Mouse (Mus musculus): ENCODE results near the gene Camta1. TPM values are rescaled to one million over a fixed set of nuclear protein-coding genes. Genes with fewer than 3 reads are reported as not detected.
"Not testable (repeated sequence)": the region's sequence is repeated elsewhere in the genome, so short reads cannot be mapped to it uniquely, and the experiment has no call there.

Camta1 gene
- total RNA-seq, 2 experiments from 2014 or later, result 152 to 172 TPM

GRCm38 (mm10) chr4:150921206-150921605 is 940.5 kb downstream of the Camta1 start:
- no peak for DNase-seq

DNA sequence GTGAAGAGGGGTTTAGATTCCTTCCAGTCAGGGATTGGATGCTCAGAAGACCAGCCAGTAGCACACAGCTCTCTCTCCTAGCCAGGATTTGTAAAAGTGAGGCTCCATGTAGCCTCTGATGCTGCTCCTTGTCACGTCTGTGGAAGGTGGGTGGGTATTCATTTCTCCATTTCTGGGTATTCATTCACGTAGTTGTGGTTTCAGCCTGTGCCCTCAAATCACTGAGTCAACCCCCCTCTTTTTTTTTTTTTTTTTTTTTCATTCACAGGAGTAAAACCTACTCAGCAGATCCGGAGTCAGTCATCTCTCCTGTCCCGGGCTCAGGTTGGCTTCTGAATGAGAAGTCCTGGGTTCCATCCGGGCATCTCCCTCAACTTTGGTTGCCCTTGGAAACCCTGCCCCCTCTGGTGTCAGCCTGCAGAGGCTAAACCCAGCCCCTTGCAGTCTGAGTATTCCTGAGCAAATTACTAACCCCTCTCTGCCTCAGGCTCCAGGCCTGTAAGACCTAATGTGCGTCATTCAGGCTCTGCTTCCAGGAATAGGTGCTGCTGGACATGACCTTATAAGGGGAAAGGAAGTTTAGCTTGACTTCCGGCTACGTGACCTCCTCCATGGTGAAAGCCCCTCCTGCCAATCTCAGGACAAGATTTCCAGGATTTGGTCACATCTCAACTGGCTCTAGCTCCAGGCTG is 944.2 kb downstream of the Camta1 start:
- no peak for DNase-seq

- no peak for DNase-seq
Observed at GRCm38 (mm10) chr4:150915181-150915906, 946.3 kb downstream of the Camta1 start.

GRCm38 (mm10) chr4:150914290-150914733 is 947.4 kb downstream of the Camta1 start, which contains the start of the genes Park7 and Tnfrsf9:
TSS of gene Park7 (minus strand) at chr4:150914437.
TSS of gene Tnfrsf9 (plus strand) at chr4:150914562.
- peak; percentile 98 for DNase-seq

- DNase-seq, result no peak
Observed at GRCm38 (mm10) chr4:150913743-150914142, 947.9 kb downstream of the Camta1 start.

DNA sequence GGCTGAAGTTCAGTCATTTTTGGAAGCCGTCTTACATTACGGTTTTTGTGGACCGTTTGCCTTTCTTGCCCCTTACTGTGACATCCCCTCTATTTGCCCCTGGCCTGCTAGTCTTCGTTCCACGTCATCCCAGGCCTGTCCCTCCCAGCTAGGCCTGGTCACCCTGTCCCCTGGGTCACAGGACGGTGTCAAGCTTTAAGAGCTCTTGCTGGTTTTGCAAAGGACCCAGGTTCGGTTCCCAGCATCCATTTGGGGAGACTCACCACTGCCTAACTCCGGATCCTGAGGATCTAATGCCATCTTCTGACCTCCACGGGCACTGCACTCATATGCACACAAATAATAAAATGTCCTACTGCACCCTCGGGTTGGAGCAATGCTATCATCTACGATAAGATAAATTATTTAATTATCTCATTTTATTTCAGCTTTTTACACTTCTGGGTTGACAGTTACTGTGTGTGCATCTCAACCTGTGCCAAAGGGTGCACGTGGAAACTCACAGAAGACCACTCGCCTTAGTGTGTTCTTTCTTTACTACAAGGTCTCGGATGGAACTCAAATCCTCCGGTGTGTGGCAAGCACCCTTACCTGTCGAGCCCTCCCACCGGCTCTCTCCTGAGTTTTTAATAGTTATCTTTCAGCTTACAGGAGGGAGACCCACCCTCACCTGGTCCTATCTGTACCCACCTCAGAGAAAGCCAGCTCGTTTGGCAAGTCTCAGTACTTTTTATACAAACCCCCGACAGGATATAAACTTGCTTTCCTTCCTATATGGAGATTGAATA is 951.3 kb downstream of the Camta1 start:
- DNase-seq, result no peak

- DNase-seq, result peak; percentile 99
Observed at GRCm38 (mm10) chr4:150909451-150910156, 952.1 kb downstream of the Camta1 start.

DNA sequence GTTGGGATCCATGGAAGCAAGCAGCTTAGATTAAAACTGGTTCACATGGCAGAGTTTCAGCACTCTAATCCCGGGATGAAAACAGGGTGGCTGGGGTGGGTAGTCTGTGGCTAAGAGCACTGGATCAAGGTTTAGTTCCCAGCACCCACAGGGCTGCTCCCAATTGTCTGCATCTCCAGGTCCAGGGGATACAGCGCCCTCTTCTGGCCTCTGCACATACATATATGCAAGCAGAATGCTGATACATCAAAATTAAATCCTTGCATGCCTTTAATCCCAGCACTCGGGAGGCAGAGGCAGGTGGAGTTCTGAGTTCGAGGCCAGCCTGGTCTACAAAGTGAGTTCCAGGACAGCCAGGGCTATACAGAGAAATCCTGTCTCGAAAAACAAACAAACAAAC is 953.2 kb downstream of the Camta1 start:
- DNase-seq, result not testable (repeated sequence)

DNA sequence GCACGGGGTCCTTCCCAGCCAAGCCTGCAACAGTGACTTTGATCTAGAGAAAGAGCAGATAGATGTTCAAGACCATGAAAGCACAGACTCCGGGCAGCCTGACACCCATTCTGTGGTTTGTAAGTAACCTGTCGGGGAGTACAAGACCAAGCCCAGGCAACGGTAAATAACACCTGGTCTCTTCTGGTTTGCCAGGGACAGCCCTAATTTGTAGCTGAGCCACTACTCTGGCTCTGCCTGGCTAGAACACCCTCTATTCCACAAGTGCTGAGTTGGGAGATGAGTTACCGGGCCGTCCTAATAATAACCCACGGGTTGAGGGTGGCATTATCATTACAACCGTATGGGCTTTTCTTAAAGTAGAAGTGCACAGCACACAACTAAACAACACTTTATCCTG is 954.6 kb downstream of the Camta1 start:
- no peak for DNase-seq

GRCm38 (mm10) chr4:150903091-150903742 is 958.5 kb downstream of the Camta1 start:
- no peak for DNase-seq

- DNase-seq, result no peak
Observed at GRCm38 (mm10) chr4:150902062-150902461, 959.6 kb downstream of the Camta1 start.

- peak; percentile 88 for DNase-seq
Observed at GRCm38 (mm10) chr4:150901651-150902050, 960.0 kb downstream of the Camta1 start.

GRCm38 (mm10) chr4:150900486-150900885 is 961.2 kb downstream of the Camta1 start:
- no peak for DNase-seq

- DNase-seq, result peak; percentile 81
Observed at GRCm38 (mm10) chr4:150898716-150899365, 962.8 kb downstream of the Camta1 start.

DNA sequence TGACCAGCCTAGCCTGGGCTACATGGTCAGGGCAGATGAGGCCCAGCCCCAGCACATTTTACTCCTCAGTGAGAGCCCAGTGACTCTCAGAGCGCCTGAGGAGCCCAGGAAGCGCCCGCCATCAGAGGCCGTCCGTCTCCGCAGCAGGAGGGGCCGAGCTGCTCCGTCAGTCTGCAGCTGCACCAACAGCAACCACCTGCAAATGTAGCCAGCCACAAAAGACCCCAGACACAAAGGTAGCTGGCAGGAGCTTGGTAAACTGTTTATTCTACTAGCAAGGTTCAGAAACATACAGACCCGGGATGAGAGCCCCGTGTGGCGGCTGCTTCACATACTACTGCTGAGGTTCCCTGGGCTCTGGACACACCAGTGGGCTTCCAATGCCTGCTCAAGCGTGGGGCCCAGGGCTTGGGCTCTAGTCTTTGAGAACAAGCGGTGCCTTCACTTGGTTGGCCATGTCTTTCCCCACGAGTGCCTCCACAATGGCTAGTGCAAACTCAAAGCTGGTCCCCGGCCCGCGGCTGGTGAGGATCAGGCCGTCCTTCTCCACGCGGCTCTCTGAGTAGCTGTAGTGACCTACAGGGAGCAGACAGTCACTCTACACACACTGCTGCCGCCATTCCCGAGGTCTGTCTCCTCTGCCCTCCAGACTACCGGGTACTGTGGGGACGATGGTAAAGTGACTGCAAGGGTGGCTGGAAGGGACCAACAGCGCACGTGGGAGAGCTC is 964.6 kb downstream of the Camta1 start:
- no peak for DNase-seq

DNA sequence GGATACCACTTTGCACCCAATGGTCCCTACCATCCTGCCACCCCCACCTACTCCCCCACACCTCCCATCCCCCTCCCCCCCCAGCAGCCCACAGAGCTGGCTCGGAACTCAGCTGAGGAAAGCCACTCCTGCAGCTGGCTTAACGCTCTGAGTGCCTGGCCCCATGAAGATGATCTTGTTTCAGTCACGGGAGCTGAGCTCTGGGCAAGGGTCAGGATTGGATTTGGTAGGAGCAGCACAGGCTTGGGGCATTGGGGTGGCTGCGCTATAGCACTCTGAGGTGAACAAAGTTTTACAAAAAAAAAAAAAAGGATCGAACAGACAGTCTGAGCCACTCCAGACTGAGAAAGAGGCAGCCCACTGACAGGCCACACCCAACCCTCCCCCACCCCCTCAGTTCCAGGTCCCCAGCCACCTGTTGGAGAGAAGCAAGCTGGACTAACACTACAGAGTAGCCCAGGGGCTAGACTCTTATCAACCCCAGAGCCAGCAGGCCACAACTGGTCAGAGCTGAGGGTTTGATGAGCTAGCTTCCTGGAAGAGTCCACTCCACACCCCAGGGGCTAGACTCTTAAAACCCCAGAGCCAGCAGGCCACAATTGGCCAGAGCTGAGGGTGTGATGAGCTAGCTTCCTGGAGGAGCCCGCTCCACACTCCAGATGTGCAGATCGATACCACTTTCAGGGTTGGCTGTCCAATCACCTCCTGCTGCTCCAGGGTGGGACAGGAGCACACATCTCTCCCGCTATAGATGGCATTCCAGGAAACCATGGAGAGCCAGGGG is 966.8 kb downstream of the Camta1 start:
- DNase-seq, result no peak

- no peak for DNase-seq
Observed at GRCm38 (mm10) chr4:150891308-150891707, 970.4 kb downstream of the Camta1 start.

DNA sequence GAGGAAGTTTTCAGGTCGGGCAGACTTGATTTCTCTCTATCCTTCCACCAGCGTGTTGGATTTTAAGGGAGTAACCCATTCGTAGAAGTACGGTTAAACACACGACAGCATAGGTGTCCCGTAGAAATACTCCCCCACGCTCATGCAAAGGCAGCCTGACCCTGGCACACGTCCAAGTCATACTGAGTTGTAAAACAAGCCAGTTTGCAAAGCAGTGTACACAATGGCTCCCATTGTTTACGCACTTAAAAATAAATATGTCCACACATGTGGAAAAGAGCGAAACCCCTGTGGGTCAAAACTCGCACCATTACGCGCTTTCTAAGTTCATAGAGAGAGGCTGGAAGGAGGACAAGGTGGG is 971.7 kb downstream of the Camta1 start:
- DNase-seq, result peak; percentile 44

- DNase-seq, result no peak
Observed at GRCm38 (mm10) chr4:150889273-150889954, 972.3 kb downstream of the Camta1 start.
